Mouse (Mus musculus) MEL (cell line): ENCODE results near the gene Hcn2.

Experiments
- BHLHE40 ChIP-seq: IDR thresholded peaks from 2 replicates; pipeline ENCODE4 v1.6.1; 2012; ENCODE audit warnings: low read depth, mild to moderate bottlenecking, inconsistent platforms, low read length, improper control_type of control experiment, borderline replicate concordance
- CTCF ChIP-seq, 3 experiments: IDR thresholded peaks in 2 of 3; conservative IDR thresholded peaks in 1 of 3; 2 replicates each; pipeline ENCODE4 v1.5.1; 2011 to 2012; ENCODE audit warnings: low read length in 3 of 3, low read depth in 2 of 3, mild to moderate bottlenecking in 2 of 3, improper control_type of control experiment in 1 of 3, inconsistent platforms in 1 of 3, mixed read lengths in 1 of 3, moderate library complexity in 1 of 3; ENCODE audit not compliant: control insufficient read depth in 1 of 3, insufficient read depth in 1 of 3, poor library complexity in 1 of 3, severe bottlenecking in 1 of 3
- GATA1 ChIP-seq: IDR thresholded peaks from 2 replicates; pipeline ENCODE4 v1.6.1; 2011; ENCODE audit warnings: low read depth, low read length, improper control_type of control experiment
- MAX ChIP-seq: IDR thresholded peaks from 2 replicates; pipeline ENCODE4 v1.6.1; 2011; ENCODE audit warnings: low read length, improper control_type of control experiment
- TCF12 ChIP-seq: IDR thresholded peaks from 2 replicates; pipeline ENCODE4 v1.6.1; 2014; ENCODE audit warnings: low read depth, mild to moderate bottlenecking, inconsistent platforms, low read length, improper control_type of control experiment, moderate library complexity
- USF1 ChIP-seq: IDR thresholded peaks from 2 replicates; pipeline ENCODE4 v1.6.1; 2014; ENCODE audit warnings: low read depth, mild to moderate bottlenecking, inconsistent platforms, low read length, improper control_type of control experiment, moderate library complexity
- ZNF384 ChIP-seq: IDR thresholded peaks from 2 replicates; pipeline ENCODE4 v1.6.1; 2012; ENCODE audit warnings: low read depth, mild to moderate bottlenecking, inconsistent platforms, low read length, improper control_type of control experiment

DNA sequence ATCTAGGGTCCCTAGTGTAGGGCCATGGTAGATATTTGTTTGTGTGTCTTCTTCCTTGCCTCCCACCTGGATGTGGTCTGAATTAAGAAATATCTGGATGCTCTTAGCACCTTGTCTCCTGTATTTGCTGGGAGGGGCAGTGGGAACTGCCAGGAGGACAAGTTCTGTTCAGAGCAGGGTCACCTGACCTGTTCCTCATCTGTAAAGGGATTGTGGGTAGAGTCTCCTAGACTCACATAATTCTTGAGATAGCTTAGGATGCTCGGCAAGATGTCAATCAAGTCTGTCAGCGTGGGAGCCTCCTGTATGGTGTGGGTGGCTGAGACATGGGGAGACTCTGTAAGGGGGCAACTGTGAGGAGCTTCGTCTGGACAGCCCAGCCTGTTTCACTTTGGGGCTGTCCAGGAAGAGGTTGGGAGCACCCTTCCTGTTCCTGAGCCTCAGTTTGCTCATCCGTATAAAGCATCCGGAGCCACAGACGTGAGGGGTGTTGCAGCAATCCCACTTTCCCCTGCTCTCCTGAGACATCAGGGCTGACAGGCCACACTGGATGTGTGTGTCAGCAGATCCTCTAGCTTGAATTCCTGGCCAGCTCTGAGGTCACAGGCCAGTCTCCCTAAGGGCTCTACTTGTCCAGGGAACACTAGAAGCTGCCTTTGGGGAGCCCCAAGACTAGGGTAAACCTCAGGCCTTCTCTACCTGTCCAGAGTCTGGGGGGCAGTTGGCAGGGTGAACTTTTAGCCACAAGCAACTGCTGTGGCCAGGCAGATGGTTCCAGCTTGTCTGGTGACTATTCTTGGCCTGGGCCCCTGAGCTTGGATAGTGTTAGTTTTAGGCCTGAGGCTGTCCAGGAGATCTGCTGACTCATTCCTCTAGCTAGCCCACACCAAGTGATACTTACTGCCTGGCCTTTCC is 32.5 kb upstream of the Hcn2 start:
- TF ChIP-seq USF1 (peak; percentile 49; the same call in 1 of the 2 replicates), GATA1 (no peak), TCF12 (no peak), CTCF (IDR thresholded peaks at IDR 0.05 in 2 of 3, conservative IDR thresholded peaks at IDR 0.05 in 1 of 3; ENCODE audit: control insufficient read depth in 1 of 3, insufficient read depth in 1 of 3, low read depth in 2 of 3, low read length in 3 of 3, poor library complexity in 1 of 3, severe bottlenecking in 1 of 3) (no peak), BHLHE40 (no peak), ZNF384 (no peak), MAX (no peak)
